Mouse (Mus musculus) 3T3-L1 (cell line): ENCODE measurements around the gene Smdt1.
A peak's percentile ranks its signal among the peaks of the same experiment; 100 is the strongest.

Source experiments
- DNase-seq: peaks from one replicate; pipeline ENCODE4 v3.0.0-alpha.2; 2015; ENCODE audit warnings: low read depth, low spot score

Smdt1 gene

DNA sequence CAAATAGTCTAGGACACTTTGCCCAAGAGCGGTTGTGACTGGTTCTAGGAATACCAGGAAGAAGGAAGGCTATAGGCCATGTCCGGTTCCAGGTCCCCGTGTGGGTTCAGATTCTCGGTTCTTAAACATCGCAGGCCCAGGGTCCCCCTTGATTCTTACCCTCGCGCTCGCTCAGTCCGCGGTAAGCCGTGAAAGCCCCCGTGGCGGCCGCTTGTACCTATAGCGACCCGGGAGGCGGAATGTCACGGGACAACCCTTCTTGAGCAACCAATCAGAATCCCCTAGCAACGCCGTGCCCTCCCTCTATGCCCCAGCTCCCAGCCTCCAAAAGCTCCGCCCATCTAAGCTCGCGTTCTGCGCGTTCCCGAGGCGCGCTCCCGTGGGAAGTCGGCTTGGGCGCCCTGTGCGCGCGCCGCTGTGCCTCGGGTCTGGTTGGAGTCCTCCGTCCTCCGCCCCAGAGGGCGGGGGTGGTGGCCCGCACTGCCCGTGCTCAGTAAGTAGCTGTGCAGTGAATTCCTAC is at the start of gene Smdt1, which contains the start of the genes Naga and Pheta2:
TSS of gene Smdt1 (plus strand) at position 367 of the 520 bp plus-strand sequence.
TSS of gene Naga (minus strand) at position 333 of the 520 bp plus-strand sequence.
TSS of gene Pheta2 (plus strand) at position 350 of the 520 bp plus-strand sequence.
- peak; percentile 95 for DNase-seq

- DNase-seq, result no peak
Measured at GRCm38 (mm10) chr15:82290252-82290651, 48.5 kb upstream of the Smdt1 start.

- no peak for DNase-seq
Measured at GRCm38 (mm10) chr15:82292851-82293250, 45.9 kb upstream of the Smdt1 start.

DNA sequence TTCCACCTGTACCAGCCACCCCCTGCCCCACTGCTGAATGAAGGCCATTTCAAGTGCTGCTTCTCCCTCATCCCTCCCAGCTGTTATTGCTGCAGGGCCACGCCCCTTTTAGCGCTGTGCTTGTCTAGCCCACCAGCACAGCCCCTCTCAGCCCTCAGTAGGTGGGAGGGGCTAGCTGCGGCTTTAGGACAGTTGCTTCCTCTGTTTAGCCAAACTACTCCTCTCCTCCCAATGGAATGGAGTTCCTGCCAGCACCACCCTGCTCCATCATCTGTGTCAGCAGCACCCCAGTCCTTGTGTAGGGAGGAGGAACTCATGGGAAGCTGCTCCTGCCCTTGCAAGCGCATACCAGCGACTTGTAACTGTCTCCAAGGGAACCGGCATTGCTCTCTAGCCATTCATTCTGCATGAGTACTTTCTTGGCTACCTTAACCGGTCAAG is 45.5 kb upstream of the Smdt1 start:
- DNase-seq, result no peak

DNA sequence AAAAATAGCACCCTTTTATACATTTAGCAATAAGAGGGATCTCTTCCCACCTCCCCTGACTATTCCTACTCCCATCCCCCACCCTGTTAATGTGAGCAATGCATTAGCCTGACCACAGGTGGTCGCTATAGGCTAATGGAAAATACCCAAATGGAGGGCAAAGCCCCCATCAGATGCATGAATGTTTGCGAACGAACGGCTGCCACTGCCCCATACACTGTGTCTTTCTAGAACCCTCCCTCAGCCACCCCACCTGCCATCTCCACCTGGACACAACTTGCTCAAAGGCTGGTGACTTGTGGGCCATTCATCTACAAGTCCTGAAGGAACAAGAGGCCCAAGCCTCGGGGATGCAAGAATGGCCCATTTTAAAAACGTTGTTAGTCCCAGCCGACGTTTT is 44.7 kb upstream of the Smdt1 start:
- no peak for DNase-seq

- no peak for DNase-seq
Measured at GRCm38 (mm10) chr15:82298764-82299561, 39.8 kb upstream of the Smdt1 start, which contains the start of gene Wbp2nl. Wbp2nl (plus strand) TSS chr15:82298954.

- DNase-seq, result no peak
Measured at GRCm38 (mm10) chr15:82307107-82307506, 31.7 kb upstream of the Smdt1 start.

DNA sequence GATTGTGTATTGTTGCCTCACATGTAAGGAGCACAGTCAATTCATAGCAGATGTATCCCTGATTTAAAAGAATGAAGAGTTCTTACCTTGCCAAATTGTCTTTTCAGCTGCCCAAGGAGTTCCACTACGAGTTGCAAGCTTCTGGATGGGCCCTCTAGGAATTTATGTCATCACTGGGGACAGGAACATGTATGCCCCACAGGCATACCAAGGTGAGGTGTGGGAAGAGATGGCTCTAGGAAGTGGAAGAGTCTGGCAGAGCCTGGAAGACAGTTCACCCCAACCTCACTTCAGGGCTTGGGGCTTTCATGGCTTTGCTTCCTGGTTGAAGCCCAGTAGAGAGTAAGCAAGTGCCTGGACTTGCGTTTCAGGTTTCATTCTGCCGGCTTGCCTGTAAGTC is 30.3 kb upstream of the Smdt1 start:
- DNase-seq, result no peak

DNA sequence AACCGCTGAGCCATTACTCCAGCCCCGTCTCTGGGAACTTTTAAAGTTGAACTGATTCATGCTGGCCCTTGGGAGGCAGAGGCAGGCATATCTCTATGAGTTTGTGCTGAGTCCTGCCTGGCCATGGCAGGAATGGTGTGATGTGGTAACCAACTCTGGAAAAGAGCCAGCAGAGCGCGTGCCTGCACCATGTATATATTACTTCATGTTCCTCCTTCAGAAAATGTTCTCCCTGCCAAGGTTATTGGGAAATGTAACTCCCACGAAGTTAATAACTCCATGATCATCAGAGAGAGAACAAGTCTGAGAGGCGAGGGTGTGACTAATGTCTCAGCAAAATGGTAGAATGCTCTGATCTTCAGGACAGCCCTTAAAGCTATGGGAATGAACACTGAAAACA is 20.9 kb upstream of the Smdt1 start:
- DNase-seq, result peak; percentile 16

- DNase-seq, result no peak
Measured at GRCm38 (mm10) chr15:82319613-82320012, 19.1 kb upstream of the Smdt1 start.

GRCm38 (mm10) chr15:82322195-82322594 is 16.6 kb upstream of the Smdt1 start:
- no peak for DNase-seq

GRCm38 (mm10) chr15:82325382-82325781 is 13.4 kb upstream of the Smdt1 start:
- DNase-seq, result no peak

DNA sequence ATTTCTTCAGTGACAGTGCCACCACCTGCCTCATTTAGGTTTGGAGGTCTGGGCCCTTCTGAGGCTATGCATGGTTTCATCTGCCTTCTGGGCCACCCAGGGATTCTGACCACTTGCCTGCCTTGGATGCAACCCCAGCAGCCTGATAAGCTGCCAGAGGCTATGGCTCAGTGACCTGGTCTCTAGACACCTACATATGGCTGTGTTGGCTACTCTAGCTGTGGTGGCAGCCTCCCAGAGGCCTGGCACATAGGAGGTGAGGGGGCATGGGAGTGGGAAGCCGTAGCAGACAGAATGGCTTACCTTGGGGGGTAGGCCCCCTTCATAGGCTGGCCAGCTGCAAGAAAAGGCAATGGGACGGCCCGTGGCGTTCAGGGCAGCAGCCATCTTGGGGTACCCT is 3.6 kb upstream of the Smdt1 start:
- no peak for DNase-seq

- no peak for DNase-seq
Measured at GRCm38 (mm10) chr15:82336629-82337028, 2.1 kb upstream of the Smdt1 start.

DNA sequence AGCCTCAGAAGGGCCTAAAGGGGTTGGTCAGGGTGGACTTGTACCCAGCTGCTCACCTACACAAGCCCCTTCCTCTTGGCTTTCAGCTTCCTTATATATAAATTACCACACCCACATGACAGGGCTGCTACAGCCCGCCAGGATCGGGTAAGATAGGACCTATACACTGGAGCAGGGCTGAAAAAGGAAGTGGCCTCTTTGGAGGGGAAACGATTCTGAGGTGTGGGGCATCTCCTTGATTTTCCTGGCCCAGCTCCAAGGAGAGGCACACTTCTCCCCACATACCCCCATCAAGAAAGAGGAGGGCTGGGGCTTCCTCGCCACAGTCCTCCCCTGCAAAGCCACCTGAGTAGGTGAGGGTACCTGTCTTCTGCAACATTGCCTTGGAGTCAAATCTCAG is 884 bp upstream of the Smdt1 start:
- DNase-seq, result peak; percentile 18

GRCm38 (mm10) chr15:82339150-82339549 is 391 bp downstream of the Smdt1 start:
- DNase-seq, result no peak

- DNase-seq, result no peak
Measured at GRCm38 (mm10) chr15:82339634-82340254, 985 bp downstream of the Smdt1 start.

DNA sequence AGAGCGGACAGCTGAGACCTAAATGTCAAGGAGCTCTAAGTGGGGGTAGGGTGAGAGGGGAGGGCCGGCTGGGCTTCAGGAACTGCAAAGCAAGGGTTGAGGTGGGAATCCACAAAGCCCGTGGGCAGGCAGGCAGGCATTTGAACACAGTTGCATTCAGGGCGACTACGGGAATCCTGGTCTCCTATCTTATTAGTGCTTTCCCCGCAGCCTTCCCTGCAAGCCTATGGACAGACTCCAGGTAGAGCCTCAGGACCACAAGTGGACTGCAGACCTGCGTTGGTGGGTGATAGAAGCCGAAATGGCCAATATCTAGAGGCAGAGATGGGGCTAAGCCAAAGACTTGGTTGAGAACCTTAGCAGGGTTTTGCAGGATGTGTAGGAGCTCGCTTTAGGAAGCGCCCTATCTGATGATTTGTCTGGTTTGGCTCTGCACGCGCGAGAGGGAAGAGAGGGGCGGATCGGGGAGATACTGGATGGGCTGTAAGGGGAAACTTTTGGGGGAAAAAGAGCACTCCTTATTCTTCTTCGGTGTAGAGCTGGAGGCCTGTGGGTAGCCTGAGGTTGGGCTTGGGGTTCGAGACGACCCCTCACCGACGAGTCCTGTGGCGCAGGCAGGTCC is 1.8 kb downstream of the Smdt1 start:
- peak; percentile 14 for DNase-seq

DNA sequence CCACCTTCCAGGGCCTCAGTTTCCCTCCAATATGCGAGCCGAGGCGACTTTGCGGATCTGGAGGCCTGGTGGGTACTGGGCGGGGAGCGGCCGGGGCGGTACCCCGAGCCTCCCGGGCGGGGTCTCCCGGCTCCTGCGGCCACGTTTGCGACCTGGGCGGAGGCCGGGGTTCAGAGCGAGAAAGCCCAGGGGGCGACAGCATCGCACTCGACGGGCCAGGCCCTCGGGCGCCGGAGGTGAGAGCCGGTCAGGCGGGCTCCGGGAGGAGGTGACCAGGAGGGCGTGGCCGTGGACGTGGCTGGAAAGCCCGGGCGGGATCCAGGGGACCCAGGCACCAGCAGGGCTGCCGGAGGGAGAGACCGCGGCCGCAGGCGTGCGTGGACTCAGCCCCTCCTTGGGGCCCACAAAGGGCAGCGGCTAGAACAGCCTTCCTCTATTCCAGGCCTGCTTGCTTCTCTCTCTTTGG is 2.3 kb downstream of the Smdt1 start:
- peak; percentile 41 for DNase-seq

GRCm38 (mm10) chr15:82341675-82342542 is 3.1 kb downstream of the Smdt1 start:
- DNase-seq, result no peak

DNA sequence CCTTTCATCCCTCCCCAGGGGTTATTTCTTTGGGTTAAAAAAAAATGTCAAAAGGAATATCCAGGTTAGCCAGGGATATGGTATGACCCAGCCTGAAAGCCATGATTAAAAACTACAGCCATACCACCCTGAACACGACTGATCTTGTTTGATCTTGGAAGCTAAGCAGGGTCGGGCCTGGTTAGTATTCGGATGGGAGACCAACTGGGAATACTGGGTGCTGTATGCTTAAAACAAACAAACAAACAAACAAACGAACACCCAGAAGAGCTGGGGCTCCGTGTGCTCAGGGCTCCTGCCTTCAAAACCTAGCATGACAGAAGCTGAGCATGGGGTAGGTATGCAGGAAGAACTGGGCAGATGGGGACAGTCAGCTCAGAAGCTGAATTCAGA is 3.8 kb downstream of the Smdt1 start:
- DNase-seq, result no peak
